Mouse (Mus musculus): ENCODE measurements around the gene Slc24a3.

Slc24a3 gene

DNA sequence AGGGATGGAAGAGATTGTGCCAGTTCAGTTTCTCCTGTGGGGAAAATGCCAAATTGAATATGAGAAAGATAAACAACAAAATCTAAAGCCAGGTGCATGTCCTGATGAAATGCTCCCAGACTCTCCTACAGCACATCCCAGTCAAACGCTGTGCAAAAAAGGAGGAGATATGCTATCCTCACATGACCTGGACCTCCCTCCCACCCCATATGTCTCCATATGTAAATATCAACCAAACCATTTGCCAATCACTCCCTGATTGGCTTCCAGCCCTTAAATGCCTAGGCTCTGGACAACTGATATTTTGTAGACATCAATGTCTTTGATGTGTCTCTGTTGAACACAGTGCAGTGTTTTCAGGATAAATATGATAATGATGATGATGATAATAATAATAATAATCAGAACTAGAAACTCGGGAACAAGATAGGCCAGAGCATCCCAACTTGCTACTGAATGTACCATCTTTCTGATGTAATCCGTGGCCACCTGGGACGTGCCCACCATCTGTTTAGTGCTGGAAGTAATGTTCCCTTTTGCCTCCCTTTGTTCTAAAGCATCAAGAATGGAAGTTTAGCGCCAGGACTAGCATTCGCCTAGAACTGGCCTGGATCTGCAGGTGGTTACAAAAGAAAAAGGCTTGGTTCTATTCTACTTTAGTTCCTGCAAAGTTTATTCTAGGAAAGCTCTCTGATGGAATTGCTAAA lies 190.8 kb downstream of the Slc24a3 start:
- no peak for DNase-seq (ENCODE audit: low read depth, low spot score)

DNA sequence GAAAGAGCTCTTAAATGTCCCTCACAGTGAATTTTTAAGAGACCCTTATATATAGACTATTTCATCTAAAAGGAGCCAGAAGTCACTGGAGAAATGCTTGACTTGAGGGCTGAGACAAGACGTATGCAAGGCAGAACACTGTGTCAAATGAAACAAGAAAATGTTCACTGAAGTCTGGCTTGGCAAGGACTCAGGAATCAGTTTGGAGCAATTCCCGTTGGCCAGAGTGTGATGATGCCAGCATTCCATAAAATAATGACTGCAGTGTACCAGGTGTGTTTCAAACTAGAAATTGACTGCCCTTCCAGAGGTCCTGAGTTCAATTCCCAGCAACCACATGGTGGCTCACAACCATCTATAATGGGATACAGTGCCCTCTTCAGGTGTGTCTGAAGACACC lies 196.1 kb downstream of the Slc24a3 start:
- no peak for DNase-seq (ENCODE audit: low read depth, low spot score)

DNA sequence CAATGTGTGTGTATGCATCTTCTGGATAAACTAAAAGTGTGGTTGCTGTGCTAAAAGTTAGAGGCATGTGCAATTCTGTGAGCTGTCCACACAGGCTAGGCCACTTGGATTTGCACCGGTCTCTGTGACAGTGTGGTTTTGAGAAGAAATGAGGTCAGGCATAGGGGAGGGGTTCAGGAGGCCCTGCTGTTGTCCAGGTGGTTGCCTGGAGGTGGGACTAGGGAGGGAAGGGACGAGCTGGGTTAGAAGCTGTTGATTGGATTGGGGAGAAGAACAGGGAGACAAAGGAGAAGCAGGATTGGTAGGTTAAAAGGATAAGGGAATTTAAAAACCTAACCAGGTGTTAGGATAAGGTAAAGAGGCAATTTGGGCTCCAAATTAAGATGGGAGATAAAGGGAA lies 201.1 kb downstream of the Slc24a3 start:
- no peak for DNase-seq (ENCODE audit: low read depth, low spot score)

DNA sequence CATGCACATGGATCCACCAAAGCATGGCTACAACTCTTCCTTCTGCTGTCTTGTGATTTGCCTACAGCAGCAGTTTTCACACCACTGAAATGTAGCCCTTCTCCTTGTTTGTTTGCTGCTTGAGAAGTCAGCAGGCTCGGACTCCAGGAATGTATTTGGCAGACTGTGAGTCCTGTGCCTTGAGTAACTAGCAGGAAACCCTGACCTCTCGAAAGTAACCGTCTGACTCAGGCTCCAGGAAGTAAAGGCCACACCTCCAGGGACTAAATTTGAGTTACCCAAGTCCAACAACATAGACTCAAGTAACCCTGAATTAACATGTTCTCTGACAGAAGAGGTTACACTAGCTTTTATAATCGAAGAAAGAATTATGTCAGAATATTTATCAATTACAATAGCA lies 203.2 kb downstream of the Slc24a3 start:
- no peak for DNase-seq (ENCODE audit: low read depth, low spot score)

DNA sequence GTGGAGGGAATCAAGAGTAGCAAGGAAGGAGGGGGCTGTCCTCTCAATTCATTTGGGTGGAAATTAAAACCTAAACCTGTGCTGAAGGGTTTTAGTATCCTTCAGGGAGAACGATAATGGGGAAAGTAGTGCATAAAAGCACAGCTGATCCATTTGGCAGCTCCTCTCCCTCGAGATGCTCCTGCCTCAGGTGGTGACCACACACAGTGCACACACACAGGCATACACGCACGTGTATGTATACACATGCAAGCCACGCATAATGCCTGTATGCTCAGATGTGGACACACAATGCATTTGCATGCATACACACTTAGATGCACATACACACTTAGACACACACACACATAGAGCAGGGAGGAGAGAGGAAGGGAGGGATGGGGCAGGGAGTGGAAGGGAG lies 206.2 kb downstream of the Slc24a3 start:
- DNase-seq (ENCODE audit: low read depth, low spot score), result no peak

DNA sequence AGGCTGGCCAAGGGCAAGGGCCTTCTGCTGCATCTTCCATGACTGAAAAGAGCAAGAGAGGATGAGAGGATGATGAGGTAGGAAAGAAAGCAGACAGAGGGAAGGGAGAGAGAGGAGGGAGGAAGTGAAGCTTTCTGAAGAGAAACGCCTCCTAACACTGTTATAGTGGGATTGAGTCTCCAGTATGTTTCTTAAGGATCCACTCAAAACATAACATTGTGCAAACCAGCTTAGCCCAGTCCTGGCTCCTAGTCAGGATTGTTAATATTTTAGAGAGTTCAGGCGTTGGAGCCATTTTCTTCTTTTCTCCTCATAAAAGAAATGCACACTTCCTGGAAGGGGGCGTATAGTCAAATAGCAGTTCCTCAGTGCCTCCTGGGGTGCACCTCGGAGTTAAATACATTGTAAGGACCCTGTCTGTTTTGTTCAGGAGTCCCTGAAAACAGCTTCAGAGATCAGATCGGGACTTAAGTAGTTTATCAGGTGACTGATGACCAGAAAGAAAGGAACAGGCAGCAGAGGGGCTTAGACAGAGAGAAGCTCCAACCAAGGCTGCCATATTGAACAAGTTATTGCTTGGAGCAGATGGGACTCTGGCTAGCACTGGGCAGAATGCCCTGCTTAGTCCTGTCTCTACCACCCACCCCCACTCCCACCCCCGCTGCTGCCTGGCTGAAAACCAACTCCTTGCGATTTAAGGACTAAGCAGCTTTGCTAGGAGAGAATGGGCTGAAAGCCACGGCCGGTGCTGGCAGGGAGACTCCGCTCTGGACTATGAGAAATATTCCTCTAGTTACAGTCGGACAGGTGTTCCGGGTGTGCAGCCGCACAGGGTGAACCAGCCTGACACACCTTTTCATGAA lies 215.6 kb downstream of the Slc24a3 start:
- DNase-seq (ENCODE audit: low read depth, low spot score), result peak; percentile 84

DNA sequence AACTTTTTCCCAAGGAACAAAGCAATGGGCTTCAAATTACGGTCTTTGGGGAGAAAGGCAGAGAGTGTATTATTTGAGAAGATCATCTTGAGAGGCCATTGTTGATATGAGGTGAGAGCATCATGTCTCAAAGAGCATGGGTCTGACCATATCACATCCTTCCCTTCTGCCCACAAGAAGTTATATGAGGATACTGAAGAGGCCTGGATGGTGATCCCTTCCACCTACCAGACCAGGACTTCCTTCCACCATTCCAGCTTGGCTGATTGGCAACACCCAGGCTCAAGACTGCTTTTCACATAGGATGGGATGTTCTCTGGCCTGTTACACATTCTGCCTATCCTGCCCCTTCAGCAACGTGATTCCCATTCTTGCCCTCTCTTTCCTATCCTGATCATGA lies 216.7 kb downstream of the Slc24a3 start:
- DNase-seq (ENCODE audit: low read depth, low spot score), result no peak

DNA sequence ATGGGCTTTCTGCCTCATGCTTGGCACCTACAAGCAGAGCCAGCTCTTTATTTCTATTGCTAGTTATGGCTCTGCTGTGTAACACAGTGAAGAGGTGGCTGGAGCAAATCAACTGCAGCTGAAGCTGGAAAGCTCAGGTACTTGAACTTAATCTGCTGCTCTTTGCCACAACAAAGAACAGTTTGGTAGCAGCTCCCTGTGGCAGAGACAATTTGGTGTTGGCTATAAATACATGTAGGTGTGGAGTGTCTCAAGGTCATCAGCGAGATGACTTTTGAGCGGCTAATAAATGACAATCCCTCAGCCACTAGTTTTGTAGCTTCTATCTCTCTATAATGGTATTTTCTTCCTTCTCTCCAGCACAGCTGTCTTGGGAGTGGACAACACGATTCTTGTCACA lies 217.7 kb downstream of the Slc24a3 start:
- no peak for DNase-seq (ENCODE audit: low read depth, low spot score)

DNA sequence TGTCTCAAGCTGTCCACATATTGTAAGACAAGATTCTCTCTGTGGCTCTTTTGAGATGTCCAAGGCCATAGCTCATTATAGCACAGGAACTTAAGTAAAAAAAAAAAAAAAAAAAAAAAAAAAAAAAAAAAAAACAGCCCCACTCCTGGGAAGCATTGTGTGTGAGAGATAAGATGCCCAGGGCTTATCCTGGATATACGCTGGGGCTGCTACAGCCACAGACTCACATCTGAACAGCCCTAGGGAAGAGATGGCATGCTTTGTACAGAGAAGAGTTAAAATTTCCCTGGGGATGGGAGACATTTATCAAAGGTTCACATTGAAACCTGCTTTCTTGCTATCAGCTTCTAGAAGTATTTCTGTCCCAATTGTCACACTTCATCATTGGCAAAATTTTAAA lies 218.2 kb downstream of the Slc24a3 start:
- no peak for DNase-seq (ENCODE audit: low read depth, low spot score)

DNA sequence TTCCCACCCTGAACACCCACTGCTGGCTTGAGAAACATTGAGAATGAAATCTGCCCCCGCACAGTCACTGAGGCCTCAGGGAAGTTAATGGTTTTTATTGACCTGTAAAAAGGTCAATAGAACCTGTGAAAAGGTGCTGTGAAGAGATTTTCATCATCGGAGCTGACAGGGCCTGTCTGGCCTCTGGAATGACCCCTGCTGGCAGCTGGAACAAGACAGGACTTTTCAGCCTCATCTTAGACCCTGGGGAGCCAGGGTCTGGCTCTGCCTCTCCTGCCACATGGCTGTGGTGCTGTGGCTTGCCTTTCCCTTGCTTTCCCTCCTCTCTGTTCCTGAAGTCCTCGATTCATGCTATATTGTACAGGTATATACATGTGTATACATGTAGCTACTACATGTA lies 228.2 kb downstream of the Slc24a3 start:
- DNase-seq (ENCODE audit: low read depth, low spot score), result no peak

DNA sequence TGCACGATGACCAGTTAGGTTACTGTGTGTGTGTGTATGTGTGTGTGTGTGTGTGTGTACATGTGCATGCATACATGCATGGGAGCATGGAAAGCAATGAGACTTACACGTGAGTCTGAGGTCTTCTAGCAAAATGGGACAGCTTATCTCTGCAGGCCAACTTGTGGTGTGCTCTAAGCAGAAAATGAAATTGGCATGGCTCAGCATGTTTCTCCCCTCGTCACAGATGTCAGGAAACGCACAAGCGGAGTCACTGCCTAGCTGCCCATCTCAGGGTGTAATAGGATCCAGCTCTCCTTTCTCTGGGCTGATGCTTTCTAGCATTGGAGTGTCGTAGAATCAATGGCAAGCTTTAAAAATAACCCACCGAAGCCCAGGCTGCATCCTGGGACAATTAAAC lies 229.0 kb downstream of the Slc24a3 start:
- DNase-seq (ENCODE audit: low read depth, low spot score), result no peak

DNA sequence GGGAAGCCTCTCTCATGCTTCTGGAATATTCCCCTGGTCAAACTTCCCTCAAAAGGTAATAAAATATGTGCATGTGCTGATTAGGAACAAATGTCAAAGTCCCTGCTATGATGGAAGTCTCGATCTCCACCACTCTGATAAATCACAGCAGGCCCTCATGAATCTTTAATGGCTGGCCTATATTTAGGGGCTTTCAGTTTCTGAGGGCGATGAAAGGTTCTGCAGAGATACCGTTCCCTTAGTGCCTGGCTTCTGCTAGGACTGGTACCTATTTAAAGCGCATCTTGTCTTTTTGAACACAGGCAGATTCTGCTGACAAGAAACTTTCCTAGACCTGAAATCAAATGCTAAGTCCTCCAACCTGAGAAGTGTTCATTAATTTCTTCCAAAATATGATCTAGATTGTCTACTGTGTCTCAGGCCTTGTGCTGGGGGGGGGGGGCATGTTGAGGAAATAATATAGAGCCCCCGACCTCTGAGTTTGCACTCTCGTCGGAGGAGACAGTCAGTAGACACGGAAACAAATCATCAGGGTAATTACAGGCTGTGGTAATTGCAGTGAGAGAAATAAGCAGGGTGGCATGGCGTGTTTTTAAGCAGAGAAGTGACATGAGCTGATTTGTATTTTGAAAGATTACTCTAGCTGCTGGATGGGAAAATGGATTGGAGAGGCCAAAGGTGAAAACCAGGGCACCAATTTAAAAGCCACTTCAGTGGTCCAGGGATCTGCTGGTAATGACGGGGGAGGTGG lies 230.1 kb downstream of the Slc24a3 start:
- DNase-seq (ENCODE audit: low read depth, low spot score), result peak; percentile 13

DNA sequence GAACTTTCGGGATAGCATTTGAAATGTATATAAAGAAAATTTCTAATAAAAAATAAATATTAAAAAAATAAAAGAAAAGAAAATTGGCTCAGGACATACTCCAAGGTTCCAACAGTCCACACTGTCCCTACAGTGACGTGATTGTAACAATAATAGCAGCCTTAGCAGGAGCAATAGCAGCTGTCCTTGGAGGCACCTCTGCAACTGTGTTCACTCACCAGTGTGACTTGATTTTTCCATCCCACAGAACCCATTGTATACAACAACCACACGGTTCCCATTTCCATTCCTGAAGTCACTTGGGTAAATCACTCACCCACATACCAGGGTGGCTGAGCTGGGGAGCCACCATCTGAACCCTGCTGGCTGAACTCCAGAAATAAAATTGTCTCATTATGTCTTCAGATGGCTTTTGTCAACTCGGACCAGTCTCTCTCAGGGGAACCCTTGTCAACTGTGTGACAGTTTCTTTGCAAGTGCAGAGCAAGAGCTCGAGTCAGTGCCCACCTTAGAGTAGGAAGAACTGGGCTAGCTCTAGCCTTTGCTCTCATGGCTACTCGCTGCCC lies 233.8 kb downstream of the Slc24a3 start:
- DNase-seq (ENCODE audit: low read depth, low spot score), result no peak

DNA sequence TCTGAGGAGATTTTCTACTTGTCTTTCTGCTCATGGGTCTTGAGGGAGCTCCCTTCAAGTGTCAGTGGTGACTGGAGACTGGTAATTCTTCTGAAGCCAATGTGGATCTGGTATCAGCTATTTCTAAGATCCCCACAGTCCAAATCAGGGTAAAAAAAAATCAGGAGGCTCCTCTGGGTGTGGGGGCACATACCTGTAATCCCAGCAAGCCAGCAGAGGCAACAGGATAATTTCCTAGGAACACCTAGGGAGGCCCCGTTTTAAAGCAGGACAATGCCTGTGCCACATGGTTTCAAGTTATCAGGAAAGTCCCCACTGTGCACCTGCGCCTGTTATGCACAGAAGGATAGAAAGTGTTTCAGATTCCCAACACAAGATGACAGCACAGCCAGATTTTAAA lies 234.4 kb downstream of the Slc24a3 start:
- DNase-seq (ENCODE audit: low read depth, low spot score), result no peak

DNA sequence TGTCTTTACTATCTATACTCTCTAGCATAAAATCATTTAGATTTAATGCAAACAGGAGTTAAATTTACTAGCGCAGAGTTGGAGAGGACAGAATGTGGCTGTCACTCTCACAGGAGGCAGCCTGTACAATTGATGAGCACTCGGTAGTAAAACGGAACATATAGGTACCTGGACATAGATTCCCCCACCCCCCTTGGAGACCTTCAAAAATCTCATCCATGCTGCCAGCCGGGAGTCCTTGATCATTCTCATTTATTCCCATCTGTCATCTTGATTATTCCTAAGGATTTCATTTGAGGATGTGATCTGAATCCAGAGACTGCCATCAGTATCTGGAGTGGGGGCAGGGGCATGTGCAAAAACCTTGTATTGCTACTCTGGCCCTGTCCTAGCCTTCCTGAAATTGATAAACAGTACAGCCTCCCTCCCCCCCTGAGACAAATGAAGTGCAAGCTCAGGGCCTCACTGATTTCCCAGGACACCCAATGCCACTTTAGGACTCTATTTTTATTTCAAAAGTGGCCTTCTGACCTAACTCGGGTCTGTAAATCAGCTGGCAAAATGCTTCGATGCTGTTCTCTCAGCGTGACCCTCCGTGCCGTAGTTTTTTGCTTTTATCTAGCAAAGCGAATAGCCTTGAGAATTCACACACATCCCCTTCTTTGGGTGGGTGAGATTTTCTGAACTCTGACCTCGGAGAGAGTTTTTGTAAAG lies 237.4 kb downstream of the Slc24a3 start:
- no peak for DNase-seq (ENCODE audit: low read depth, low spot score)

DNA sequence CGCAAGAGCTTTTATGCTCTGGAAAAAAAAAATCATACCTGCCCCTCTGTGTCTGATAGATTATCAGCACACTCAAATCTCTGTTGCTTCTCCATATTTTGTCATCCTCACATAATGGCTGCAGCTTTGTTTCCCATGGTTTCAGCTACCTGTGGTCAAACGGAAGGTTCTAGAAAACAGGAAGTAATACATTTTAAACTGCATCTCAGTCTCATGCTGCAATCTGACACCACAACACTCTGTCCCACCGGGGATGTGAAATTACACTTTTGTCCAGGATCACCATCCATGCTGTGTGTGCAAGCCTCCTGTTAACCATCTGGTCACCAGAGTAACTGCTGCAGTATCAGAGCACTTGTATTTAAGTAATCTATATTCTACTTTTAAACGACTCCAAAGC lies 238.2 kb downstream of the Slc24a3 start:
- no peak for DNase-seq (ENCODE audit: low read depth, low spot score)

DNA sequence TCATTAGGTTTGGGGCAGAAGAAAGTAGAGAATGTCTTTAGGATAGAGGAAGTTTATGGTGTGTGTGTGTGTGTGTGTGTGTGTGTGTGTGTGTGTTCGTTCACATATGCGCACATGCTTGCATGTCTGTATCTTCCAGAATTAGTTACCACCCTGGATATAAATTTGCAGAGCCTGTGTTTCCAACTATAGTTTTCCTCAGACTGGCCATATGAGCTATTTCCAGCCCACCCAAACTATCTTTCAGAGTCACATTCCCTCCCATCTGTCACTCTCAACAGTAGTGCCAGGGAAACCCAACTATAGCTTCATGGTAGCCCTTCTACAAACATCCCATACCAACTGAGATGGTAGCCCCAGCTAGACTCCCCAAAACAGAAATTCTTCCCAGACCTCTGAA lies 250.2 kb downstream of the Slc24a3 start:
- peak; percentile 52 for DNase-seq (ENCODE audit: low read depth, low spot score)

DNA sequence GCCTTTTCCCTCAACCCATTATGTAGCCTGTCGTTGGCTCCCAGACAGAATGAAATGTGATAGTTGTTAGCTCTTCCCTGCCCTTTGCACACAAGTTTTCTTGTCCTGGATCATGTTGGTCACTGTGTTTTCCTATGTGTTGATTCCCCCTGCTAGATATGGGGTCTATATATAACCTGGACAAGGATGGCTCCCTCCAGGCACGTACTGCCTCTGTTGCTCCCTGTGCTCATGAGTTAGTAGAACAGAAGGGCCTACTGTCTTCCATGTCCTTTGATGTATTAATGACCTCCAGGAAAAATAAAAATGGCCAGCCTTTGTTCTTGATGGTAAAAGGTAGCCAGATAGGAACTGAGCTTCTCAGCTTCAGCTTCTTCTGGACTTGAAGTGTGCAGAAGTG lies 251.5 kb downstream of the Slc24a3 start:
- no peak for DNase-seq (ENCODE audit: low read depth, low spot score)

DNA sequence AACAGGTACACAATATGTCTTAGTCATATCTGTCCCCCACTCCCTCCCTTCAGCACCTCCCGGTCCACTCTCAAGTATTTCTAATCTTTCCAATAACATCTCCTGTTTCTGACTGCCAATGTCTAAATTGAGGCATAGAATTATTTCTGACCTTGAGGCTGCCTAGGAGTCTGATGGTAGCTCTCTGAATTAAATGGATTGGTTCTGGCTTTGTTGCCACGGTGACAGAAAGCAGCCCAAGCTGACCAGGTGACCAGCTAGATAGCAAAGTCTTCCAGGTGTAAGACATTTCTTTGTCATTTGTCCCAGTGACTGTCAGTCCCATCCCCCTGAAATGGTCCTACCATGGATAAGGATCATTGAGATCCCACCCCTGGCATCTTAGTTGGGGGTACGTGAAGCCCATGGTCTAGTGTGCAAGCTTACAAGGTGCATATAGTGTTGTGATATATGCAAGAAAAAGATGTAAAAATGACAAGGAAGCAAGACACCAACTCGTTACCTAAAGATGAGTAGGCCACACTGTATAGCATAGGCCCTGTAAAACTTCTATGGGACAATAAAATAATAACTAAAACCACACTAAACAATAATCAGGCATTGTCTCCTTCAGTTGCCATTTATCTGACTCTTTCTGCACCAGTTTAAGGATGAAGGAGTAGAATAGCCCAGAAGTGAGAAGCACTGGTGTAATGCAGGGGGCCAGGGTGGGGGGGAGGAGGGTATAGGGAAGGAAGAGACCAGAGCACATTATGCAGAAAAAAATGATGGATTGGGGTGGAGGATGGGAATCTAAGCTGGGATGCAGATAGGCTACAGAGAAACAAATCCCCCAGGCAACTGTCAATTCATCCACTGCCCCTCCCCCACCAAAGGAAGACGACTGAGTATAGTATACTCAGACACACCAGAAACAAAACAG lies 253.7 kb downstream of the Slc24a3 start:
- DNase-seq (ENCODE audit: low read depth, low spot score), result no peak

DNA sequence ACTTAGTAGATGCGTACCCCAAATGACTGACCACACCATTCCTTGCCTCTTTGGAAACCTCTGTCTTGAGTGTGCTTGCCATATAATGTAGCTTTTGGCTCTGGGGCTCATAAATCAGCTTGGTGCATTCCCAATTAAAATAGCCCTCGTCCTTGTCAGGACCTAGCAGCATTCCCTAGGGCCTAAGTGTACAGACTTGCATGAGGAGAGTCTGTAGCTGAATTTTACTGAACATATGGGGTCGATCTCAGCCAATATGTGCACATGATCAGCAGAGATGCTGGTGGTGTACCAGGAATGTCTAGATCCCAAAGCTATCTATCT lies 254.3 kb downstream of the Slc24a3 start:
- no peak for DNase-seq (ENCODE audit: low read depth, low spot score)

DNA sequence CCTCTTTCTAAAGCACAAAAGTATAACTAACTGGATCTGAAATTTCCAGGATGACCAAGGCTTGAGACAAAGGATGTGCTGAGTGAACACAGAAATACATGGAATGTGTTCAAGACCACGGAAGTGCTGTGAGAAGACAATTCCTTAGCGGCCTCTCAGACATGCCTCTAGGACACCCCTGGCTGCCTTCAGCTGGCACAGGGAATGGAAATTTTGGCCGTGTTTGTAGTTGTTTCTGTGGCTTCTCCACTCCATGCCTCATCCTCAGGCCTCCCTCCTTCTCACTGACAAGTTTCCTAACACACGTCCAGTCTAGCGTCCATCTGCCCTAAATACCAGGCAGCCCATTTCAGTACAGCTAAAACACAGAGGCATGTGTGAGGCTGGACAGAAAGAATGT lies 262.4 kb downstream of the Slc24a3 start:
- no peak for DNase-seq (ENCODE audit: low read depth, low spot score)
